Mouse (Mus musculus) neural tube, embryonic 13.5 days (tissue): ENCODE results near the gene Tmsb10. TPM values are rescaled to one million over a fixed set of nuclear protein-coding genes. Genes with fewer than 3 reads are reported as not detected.

ENCODE experiments used
- ATAC-seq: fragments of 200-750 bp; cut with Nextera tagmentation; 2 replicates; pipeline ENCODE4 v1.8.0; 2017; ENCODE audit warnings: low read depth, mild to moderate bottlenecking, moderate TSS enrichment, moderate library complexity
- H3K27ac ChIP-seq: fragments of 300-500 bp; sonication (generic); replicated peaks from 2 replicates; pipeline ENCODE4 v1.5.1; 2015; ENCODE audit warnings: moderate library complexity, mild to moderate bottlenecking, inconsistent platforms
- H3K27me3 ChIP-seq: fragments of 300-500 bp; sonication (generic); 2 replicates; pipeline ENCODE4 v1.6.1; 2015; ENCODE audit warnings: mild to moderate bottlenecking, inconsistent platforms
- H3K36me3 ChIP-seq: fragments of 300-500 bp; sonication (generic); 2 replicates; pipeline ENCODE4 v1.6.1; 2015; ENCODE audit warnings: mild to moderate bottlenecking, inconsistent platforms
- H3K4me1 ChIP-seq: fragments of 300-500 bp; sonication (generic); replicated peaks from 2 replicates; pipeline ENCODE4 v1.6.1; 2015; ENCODE audit warnings: inconsistent platforms
- H3K4me2 ChIP-seq: fragments of 300-500 bp; sonication (generic); 2 replicates; pipeline ENCODE4 v1.6.1; 2015; ENCODE audit warnings: inconsistent platforms, mild to moderate bottlenecking, moderate library complexity
- H3K4me3 ChIP-seq: fragments of 300-500 bp; sonication (generic); 2 replicates; pipeline ENCODE4 v1.5.1; 2015; ENCODE audit warnings: mild to moderate bottlenecking, inconsistent platforms
- H3K9ac ChIP-seq: fragments of 300-500 bp; sonication (generic); 2 replicates; pipeline ENCODE4 v1.6.1; 2015; ENCODE audit warnings: moderate library complexity, mild to moderate bottlenecking, inconsistent platforms
- H3K9me3 ChIP-seq: fragments of 300-500 bp; sonication (generic); 2 replicates; pipeline ENCODE4 v1.6.1; 2016; ENCODE audit warnings: inconsistent platforms
- WGBS: fragments of 180-500 bp; shearing (Covaris S2); methylation state at CpG from one replicate; pipeline ENCODE4 v1.1.7; 2015; 5-methylcytosine and 5-hydroxymethylcytosine counted together
- polyA plus RNA-seq: library from polyadenylated mRNA; unstranded; fragments of >200 nt; fragmentation: Nextera tagmentation; extraction: Ambion mirVana; gene quantifications from 2 replicates; pipeline ENCODE4 v1.2.1, GENCODE M21; 2015

Gene Tmsb10
- polyA plus RNA-seq, 1 experiment from 2014 or later: 5,080 TPM

DNA sequence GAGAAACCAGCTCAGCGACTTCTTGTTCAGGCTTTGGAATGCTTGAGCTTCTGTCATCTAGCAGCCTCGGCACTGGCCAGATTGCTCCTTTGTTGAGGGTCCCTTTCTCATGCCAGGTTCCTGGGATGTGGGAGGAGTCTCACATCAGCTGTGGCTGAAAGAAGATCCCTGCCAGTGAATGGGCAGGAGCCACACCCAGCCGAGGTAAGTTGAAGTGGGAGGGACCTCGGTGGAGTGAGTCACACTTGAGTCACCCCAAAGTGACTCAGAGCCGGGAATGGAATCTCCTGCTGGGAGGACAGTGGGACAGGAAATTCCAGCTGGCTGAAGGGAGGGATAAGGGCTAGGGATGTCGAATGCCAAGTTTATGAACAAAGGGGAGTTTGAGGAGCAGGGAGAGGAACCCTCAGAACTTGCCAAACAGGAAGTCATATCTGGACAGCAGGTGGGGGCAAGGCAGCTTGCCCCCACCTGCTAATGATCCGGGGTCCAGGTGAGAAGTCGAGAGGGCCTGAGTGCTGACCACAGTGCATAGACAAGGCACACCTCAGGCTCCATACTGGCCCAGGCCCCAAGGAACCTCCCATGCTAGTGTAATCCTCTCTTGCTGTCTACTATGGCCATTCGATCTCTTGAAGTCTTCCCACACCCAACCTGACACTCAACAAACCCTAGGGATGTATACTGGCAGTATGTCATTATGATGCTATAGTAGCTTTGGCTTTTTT is 31.6 kb downstream of the Tmsb10 start:
- Histone ChIP-seq H3K4me2 (no peak overlapping the region), H3K4me3 (no peak overlapping the region), H3K9ac (no peak overlapping the region), H3K27me3 (no peaks in the 10 kb centered on the region), H3K9me3 (no peaks in the 10 kb centered on the region), H3K36me3 (no peaks in the 10 kb centered on the region), H3K27ac (no peak overlapping the region), H3K4me1 (no peaks in the 10 kb centered on the region)
- WGBS: 20% methylated on average over 9 of the region's 9 CpGs
- ATAC-seq: no peak

- Histone ChIP-seq H3K36me3 (no peaks in the 10 kb centered on the region), H3K27me3 (no peaks in the 10 kb centered on the region), H3K4me1 (no peaks in the 10 kb centered on the region), H3K9me3 (no peaks in the 10 kb centered on the region), H3K27ac (no peak overlapping the region), H3K9ac (no peak overlapping the region), H3K4me2 (no peak overlapping the region), H3K4me3 (no peak overlapping the region)
- no peak for ATAC-seq
- WGBS: 81% methylated on average over 4 of the region's 4 CpGs
These were observed 32.5 kb downstream of the Tmsb10 start for GRCm38 (mm10) chr6:72926031-72926430.

GRCm38 (mm10) chr6:72923381-72923780 is 35.2 kb downstream of the Tmsb10 start:
- Histone ChIP-seq H3K27me3 (no peaks in the 10 kb centered on the region), H3K27ac (no peak overlapping the region), H3K9ac (no peak overlapping the region), H3K4me3 (no peak overlapping the region), H3K36me3 (no peaks in the 10 kb centered on the region), H3K9me3 (no peaks in the 10 kb centered on the region), H3K4me1 (no peaks in the 10 kb centered on the region), H3K4me2 (no peak overlapping the region)
- no peak for ATAC-seq
- whole genome bisulfite sequencing: 86% methylated on average over 8 of the region's 8 CpGs

- 92% methylated on average over 3 of the region's 3 CpGs for WGBS
- no peak overlapping the region for H3K27ac ChIP-seq
These were observed 37.5 kb downstream of the Tmsb10 start for GRCm38 (mm10) chr6:72921081-72921480.

GRCm38 (mm10) chr6:72918510-72919033 is 40.0 kb downstream of the Tmsb10 start:
- no peak overlapping the region for H3K27ac ChIP-seq
- H3K4me3 ChIP-seq: no peak overlapping the region
- no peaks in the 10 kb centered on the region for H3K27me3 ChIP-seq
- no peak overlapping the region for H3K9ac ChIP-seq
- WGBS: 75% methylated on average over 9 of the region's 9 CpGs
- H3K9me3 ChIP-seq: no peaks in the 10 kb centered on the region
- H3K36me3 ChIP-seq: no peaks in the 10 kb centered on the region
- no peak for ATAC-seq
- H3K4me2 ChIP-seq: no peak overlapping the region
- H3K4me1 ChIP-seq: no peaks in the 10 kb centered on the region

More at GRCm38 (mm10) chr6:72921081-72921480, 37.5 kb downstream of the Tmsb10 start:
- ATAC-seq: no peak
- Histone ChIP-seq H3K4me1 (no peaks in the 10 kb centered on the region), H3K9me3 (no peaks in the 10 kb centered on the region), H3K27me3 (no peaks in the 10 kb centered on the region), H3K4me3 (no peak overlapping the region), H3K36me3 (no peaks in the 10 kb centered on the region), H3K9ac (no peak overlapping the region), H3K4me2 (no peak overlapping the region)

- Histone ChIP-seq H3K36me3 (no peaks in the 10 kb centered on the region), H3K9ac (no peak overlapping the region), H3K27ac (no peak overlapping the region), H3K27me3 (no peaks in the 10 kb centered on the region), H3K4me1 (no peaks in the 10 kb centered on the region), H3K4me2 (no peak overlapping the region), H3K9me3 (no peaks in the 10 kb centered on the region), H3K4me3 (no peak overlapping the region)
- ATAC-seq: no peak
- WGBS: 86% methylated on average over 7 of the region's 7 CpGs
These were observed 42.2 kb downstream of the Tmsb10 start for GRCm38 (mm10) chr6:72916330-72916729.

DNA sequence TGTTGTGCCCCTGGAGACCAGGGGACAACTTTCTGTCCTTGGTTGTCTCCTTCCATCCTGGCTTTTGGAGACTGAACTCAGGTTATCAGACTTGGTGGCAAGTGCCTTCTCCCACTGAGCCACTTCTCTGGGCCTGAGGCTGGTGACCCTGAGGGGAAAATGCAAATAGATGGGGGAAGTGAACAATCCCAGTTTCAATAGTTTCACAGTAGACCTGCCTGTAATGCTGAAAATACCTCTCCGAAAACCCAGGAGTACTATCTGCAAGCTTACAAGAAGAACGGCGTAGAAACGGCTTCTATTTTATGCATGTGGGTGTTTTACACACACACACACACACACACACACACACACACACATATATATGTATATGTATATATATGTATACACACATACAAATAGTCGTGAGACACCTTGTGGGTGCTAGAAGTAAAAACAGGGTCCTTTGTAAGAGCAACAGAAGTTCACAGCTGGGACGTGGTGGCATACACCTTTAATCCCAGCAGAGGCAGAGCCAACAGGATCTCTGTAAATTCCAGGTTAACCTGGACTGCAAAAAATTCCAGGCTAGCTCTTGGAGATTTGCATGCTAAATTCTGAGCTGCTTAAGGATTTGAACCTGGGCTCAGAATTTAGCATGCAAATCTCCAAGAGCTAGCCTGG is 44.3 kb downstream of the Tmsb10 start:
- H3K27ac ChIP-seq: no peak overlapping the region
- no peak overlapping the region for H3K9ac ChIP-seq
- ATAC-seq: no peak
- no peak overlapping the region for H3K4me2 ChIP-seq
- 79% methylated on average over 6 of the region's 6 CpGs for WGBS
- H3K27me3 ChIP-seq: no peaks in the 10 kb centered on the region
- no peaks in the 10 kb centered on the region for H3K36me3 ChIP-seq
- no peaks in the 10 kb centered on the region for H3K4me1 ChIP-seq
- no peaks in the 10 kb centered on the region for H3K9me3 ChIP-seq
- no peak overlapping the region for H3K4me3 ChIP-seq

DNA sequence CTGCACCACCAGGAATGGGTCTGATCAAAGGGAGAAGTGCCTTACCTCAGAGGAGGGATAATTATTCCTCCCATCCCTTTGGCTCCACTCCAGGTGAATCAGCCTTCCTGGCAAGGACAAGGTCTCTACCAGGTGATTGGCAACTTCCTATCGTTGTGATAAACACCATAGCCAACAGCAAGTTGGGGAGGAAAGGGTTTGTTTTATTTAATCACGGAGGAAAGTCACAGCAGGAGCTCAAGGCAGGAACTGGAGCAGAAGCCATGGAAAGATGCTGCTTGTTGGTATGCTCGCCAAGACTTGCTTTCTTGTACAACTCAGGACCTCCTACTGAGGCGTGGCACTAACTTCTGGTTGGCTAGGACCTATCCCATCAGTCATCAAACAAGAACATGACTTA is 47.3 kb downstream of the Tmsb10 start:
- Histone ChIP-seq H3K9ac (no peak overlapping the region), H3K27ac (no peak overlapping the region), H3K4me3 (no peak overlapping the region), H3K4me1 (no peaks in the 10 kb centered on the region), H3K27me3 (no peaks in the 10 kb centered on the region), H3K4me2 (no peak overlapping the region), H3K9me3 (no peaks in the 10 kb centered on the region), H3K36me3 (no peaks in the 10 kb centered on the region)
- ATAC-seq: no peak
- 66% methylated on average over 4 of the region's 4 CpGs for WGBS

Other genes with a start within 250 kb of the Tmsb10 start
- 10.9 and 11.8 TPM in 2 replicates for gene Tcf7l1, start 169.5 kb downstream of the Tmsb10 start, polyA plus RNA-seq
- 34.4 and 35.1 TPM in 2 replicates for gene Kcmf1, start 58.8 kb downstream of the Tmsb10 start, polyA plus RNA-seq